Mouse (Mus musculus): Measurements from ENCODE around the gene Mxi1.

The Mxi1 gene

GRCm38 (mm10) chr19:53422358-53423308, 112.3 kb downstream of the Mxi1 start:
- in situ Hi-C loops (cut with MboI, MseI) = loop anchor here (5.0 to 10.0 kb wide), 2 partner anchors 115 to 142 kb away; no protein-coding TSS in a partner anchor

- in situ Hi-C loops (cut with MboI, MseI) = loop anchor here (5.0 to 10.0 kb wide), 2 partner anchors 114 to 141 kb away; no protein-coding TSS in a partner anchor
Observed at GRCm38 (mm10) chr19:53423341-53423753, 113.0 kb downstream of the Mxi1 start.

DNA sequence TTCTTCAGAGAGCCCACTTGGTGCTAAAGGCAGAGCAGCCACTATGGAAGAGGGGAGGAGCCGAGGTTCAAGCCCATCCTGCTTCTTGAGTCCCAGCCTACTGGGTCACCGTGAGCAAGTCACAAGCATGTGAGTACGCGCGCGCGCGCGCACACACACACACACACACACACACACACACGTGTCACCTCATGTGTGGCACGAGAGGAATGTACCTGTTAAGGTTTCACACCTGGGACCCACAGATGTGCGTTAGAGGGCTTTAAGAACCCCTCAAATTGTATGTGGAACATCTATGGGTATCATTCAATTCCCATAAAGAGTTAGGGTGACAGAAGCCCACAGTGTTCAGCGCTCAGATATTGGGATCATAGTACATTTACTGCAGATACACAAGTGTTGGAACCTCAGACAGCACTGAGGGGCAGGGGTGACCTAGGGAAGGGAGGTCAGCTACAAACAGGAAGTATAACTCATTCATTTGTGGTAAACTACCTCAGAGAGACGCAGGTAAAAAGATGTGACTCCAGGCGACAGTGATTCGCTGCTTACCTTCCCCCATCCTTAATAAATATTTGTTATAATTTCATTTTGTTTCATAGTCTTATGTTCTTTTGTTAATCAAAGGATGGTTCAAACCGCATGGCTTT, 113.6 kb downstream of the Mxi1 start:
- in situ Hi-C loops (cut with MboI, MseI) = loop anchor here (5.0 to 10.0 kb wide), 2 partner anchors 113 to 141 kb away; no protein-coding TSS in a partner anchor

- in situ Hi-C loops (cut with MboI, MseI) = loop anchor here (5.0 to 10.0 kb wide), 2 partner anchors 113 to 140 kb away; no protein-coding TSS in a partner anchor
Observed at GRCm38 (mm10) chr19:53424629-53425028, 114.3 kb downstream of the Mxi1 start.
